Mouse (Mus musculus): ENCODE results near the gene Trpm3. TPM values are rescaled to one million over a fixed set of nuclear protein-coding genes. Genes with fewer than 3 reads are reported as not detected.

Gene Trpm3
- polyA plus RNA-seq, 1 experiment, result 0.05 TPM

DNA sequence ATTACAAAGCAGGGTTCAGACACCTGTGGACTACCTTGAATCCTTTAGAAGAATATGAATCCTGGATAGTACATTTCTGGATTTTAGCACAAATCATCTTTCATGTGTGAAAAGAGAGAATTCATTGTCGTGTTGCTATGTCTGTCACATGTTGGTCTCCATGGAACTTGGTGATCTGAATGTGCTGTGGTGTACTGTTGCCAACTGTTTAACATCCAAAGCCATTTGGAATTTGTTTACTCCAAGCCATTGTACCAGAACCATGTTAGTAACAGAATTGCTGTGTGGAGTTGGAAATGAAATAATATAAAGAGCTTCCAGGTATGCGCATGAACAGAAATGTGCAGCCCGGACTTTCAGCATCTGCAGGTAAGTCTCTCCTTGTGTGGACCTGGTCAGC lies 41.3 kb downstream of the Trpm3 start:
- Histone ChIP-seq H3K36me3 (ENCODE audit: control insufficient read depth, insufficient read depth) (no peaks in the 10 kb centered on the region), H3K79me3 (ENCODE audit: low read depth) (no peaks in the 10 kb centered on the region), H3ac (ENCODE audit: control insufficient read depth, insufficient read length, low read depth) (no peak overlapping the region), H3K4me3 (ENCODE audit: insufficient read depth, poor library complexity, severe bottlenecking) (no peak overlapping the region), H3K79me2 (ENCODE audit: control insufficient read depth, insufficient read depth) (no peaks in the 10 kb centered on the region), H3K27me3 (ENCODE audit: control insufficient read depth, insufficient read depth, insufficient read length) (no peaks in the 10 kb centered on the region)
- no peak for TF ChIP-seq CTCF (IDR thresholded peaks at IDR 0.05; ENCODE audit: control insufficient read depth, insufficient read depth, insufficient read length)
- TF ChIP-seq CEBPB (IDR thresholded peaks at IDR 0.05; ENCODE audit: low read depth), result no peak
- no peak for TF ChIP-seq MYOG (IDR thresholded peaks at IDR 0.05; ENCODE audit: control insufficient read depth, extremely low read depth, insufficient read length)
- no peak for TF ChIP-seq USF1 (IDR thresholded peaks at IDR 0.05; ENCODE audit: low read depth)
- no peak for TF ChIP-seq MYOD1 (IDR thresholded peaks at IDR 0.05; ENCODE audit: control insufficient read depth, insufficient read length, low read depth)
- TF ChIP-seq MAX (IDR thresholded peaks at IDR 0.05), result no peak
- TF ChIP-seq FOSL1 (IDR thresholded peaks at IDR 0.05; ENCODE audit: insufficient read depth, low read length, poor library complexity, severe bottlenecking), result no peak

GRCm38 (mm10) chr19:22189716-22190115 lies 50.9 kb downstream of the Trpm3 start:
- H3K4me3 ChIP-seq (ENCODE audit: insufficient read depth, poor library complexity, severe bottlenecking), result no peak overlapping the region
- no peaks in the 10 kb centered on the region for H3K79me3 ChIP-seq (ENCODE audit: low read depth)
- H3K79me2 ChIP-seq (ENCODE audit: control insufficient read depth, insufficient read depth), result no peaks in the 10 kb centered on the region
- H3ac ChIP-seq (ENCODE audit: control insufficient read depth, insufficient read length, low read depth), result no peak overlapping the region
- H3K36me3 ChIP-seq (ENCODE audit: control insufficient read depth, insufficient read depth), result no peaks in the 10 kb centered on the region
- TF ChIP-seq FOSL1 (IDR thresholded peaks at IDR 0.05; ENCODE audit: insufficient read depth, low read length, poor library complexity, severe bottlenecking) (no peak), CTCF (IDR thresholded peaks at IDR 0.05; ENCODE audit: control insufficient read depth, insufficient read depth, insufficient read length) (no peak), MAX (IDR thresholded peaks at IDR 0.05) (no peak), USF1 (IDR thresholded peaks at IDR 0.05; ENCODE audit: low read depth) (no peak), CEBPB (IDR thresholded peaks at IDR 0.05; ENCODE audit: low read depth) (no peak), MYOD1 (IDR thresholded peaks at IDR 0.05; ENCODE audit: control insufficient read depth, insufficient read length, low read depth) (no peak), MYOG (IDR thresholded peaks at IDR 0.05; ENCODE audit: control insufficient read depth, extremely low read depth, insufficient read length) (no peak)
- no peaks in the 10 kb centered on the region for H3K27me3 ChIP-seq (ENCODE audit: control insufficient read depth, insufficient read depth, insufficient read length)

- Histone ChIP-seq H3K27me3 (ENCODE audit: control insufficient read depth, insufficient read depth, insufficient read length) (no peaks in the 10 kb centered on the region), H3K36me3 (ENCODE audit: control insufficient read depth, insufficient read depth) (no peaks in the 10 kb centered on the region), H3ac (ENCODE audit: control insufficient read depth, insufficient read length, low read depth) (no peak overlapping the region), H3K79me2 (ENCODE audit: control insufficient read depth, insufficient read depth) (no peaks in the 10 kb centered on the region), H3K4me3 (ENCODE audit: insufficient read depth, poor library complexity, severe bottlenecking) (no peak overlapping the region), H3K79me3 (ENCODE audit: low read depth) (no peaks in the 10 kb centered on the region)
- TF ChIP-seq CEBPB (IDR thresholded peaks at IDR 0.05; ENCODE audit: low read depth) (no peak), MYOG (IDR thresholded peaks at IDR 0.05; ENCODE audit: control insufficient read depth, extremely low read depth, insufficient read length) (no peak), USF1 (IDR thresholded peaks at IDR 0.05; ENCODE audit: low read depth) (no peak), MYOD1 (IDR thresholded peaks at IDR 0.05; ENCODE audit: control insufficient read depth, insufficient read length, low read depth) (no peak), FOSL1 (IDR thresholded peaks at IDR 0.05; ENCODE audit: insufficient read depth, low read length, poor library complexity, severe bottlenecking) (no peak), CTCF (IDR thresholded peaks at IDR 0.05; ENCODE audit: control insufficient read depth, insufficient read depth, insufficient read length) (no peak), MAX (IDR thresholded peaks at IDR 0.05) (no peak)
Measured at GRCm38 (mm10) chr19:22222520-22222919, 83.7 kb downstream of the Trpm3 start.

DNA sequence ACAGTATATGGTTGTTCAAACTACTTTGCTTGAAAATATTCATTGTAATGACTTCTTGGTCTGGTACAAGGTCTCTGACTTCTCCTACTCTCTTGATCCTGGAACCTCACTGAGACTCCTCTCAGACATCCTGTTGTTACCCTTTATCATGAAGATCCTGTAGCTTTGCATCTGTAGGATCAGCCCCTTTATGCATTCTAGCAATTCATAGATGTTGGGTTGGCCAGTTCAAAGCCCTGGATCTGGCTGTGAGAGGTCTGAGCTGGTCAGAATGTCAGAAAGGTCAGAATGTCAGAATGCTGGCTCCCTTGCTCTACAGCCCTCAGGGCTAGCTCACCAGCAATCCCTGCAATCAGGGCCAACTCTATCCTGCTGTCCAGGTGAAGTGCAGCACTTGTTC lies 95.3 kb downstream of the Trpm3 start:
- Histone ChIP-seq H3K79me2 (ENCODE audit: control insufficient read depth, insufficient read depth) (no peaks in the 10 kb centered on the region), H3K4me3 (ENCODE audit: insufficient read depth, poor library complexity, severe bottlenecking) (no peak overlapping the region), H3ac (ENCODE audit: control insufficient read depth, insufficient read length, low read depth) (no peak overlapping the region), H3K27me3 (ENCODE audit: control insufficient read depth, insufficient read depth, insufficient read length) (no peaks in the 10 kb centered on the region), H3K36me3 (ENCODE audit: control insufficient read depth, insufficient read depth) (no peaks in the 10 kb centered on the region), H3K79me3 (ENCODE audit: low read depth) (no peaks in the 10 kb centered on the region)
- TF ChIP-seq CTCF (IDR thresholded peaks at IDR 0.05; ENCODE audit: control insufficient read depth, insufficient read depth, insufficient read length) (no peak), MYOD1 (IDR thresholded peaks at IDR 0.05; ENCODE audit: control insufficient read depth, insufficient read length, low read depth) (no peak), USF1 (IDR thresholded peaks at IDR 0.05; ENCODE audit: low read depth) (no peak), FOSL1 (IDR thresholded peaks at IDR 0.05; ENCODE audit: insufficient read depth, low read length, poor library complexity, severe bottlenecking) (no peak), CEBPB (IDR thresholded peaks at IDR 0.05; ENCODE audit: low read depth) (no peak), MAX (IDR thresholded peaks at IDR 0.05) (no peak), MYOG (IDR thresholded peaks at IDR 0.05; ENCODE audit: control insufficient read depth, extremely low read depth, insufficient read length) (no peak)

DNA sequence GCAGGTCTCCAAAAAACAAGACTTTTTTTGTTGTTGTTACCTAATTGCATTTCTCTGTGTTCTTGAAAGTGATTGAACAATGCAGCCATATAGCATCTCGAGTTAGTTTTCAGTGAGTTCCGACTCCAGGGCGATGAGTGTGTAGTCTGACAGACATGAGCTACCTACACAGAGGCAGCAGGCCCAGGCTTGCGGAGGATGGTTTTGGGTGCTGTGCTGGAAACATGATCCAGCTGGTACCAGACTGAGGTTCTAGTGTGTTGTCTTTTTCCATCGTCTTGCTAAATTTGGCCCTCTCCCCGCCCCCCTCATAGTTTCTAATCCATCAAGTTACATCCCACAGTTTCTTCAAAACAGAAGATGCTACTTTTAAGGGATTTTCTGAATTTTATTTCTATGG lies 110.2 kb downstream of the Trpm3 start:
- TF ChIP-seq MYOG (IDR thresholded peaks at IDR 0.05; ENCODE audit: control insufficient read depth, extremely low read depth, insufficient read length) (no peak), FOSL1 (IDR thresholded peaks at IDR 0.05; ENCODE audit: insufficient read depth, low read length, poor library complexity, severe bottlenecking) (no peak), CTCF (IDR thresholded peaks at IDR 0.05; ENCODE audit: control insufficient read depth, insufficient read depth, insufficient read length) (no peak), CEBPB (IDR thresholded peaks at IDR 0.05; ENCODE audit: low read depth) (no peak), USF1 (IDR thresholded peaks at IDR 0.05; ENCODE audit: low read depth) (no peak), MAX (IDR thresholded peaks at IDR 0.05) (no peak), MYOD1 (IDR thresholded peaks at IDR 0.05; ENCODE audit: control insufficient read depth, insufficient read length, low read depth) (no peak)
- no peaks in the 10 kb centered on the region for H3K27me3 ChIP-seq (ENCODE audit: control insufficient read depth, insufficient read depth, insufficient read length)
- no peaks in the 10 kb centered on the region for H3K79me2 ChIP-seq (ENCODE audit: control insufficient read depth, insufficient read depth)
- H3K36me3 ChIP-seq (ENCODE audit: control insufficient read depth, insufficient read depth), result no peaks in the 10 kb centered on the region
- no peaks in the 10 kb centered on the region for H3K79me3 ChIP-seq (ENCODE audit: low read depth)
- no peak overlapping the region for H3ac ChIP-seq (ENCODE audit: control insufficient read depth, insufficient read length, low read depth)
- no peak overlapping the region for H3K4me3 ChIP-seq (ENCODE audit: insufficient read depth, poor library complexity, severe bottlenecking)

GRCm38 (mm10) chr19:22272916-22273315 lies 134.1 kb downstream of the Trpm3 start:
- no peaks in the 10 kb centered on the region for H3K79me2 ChIP-seq (ENCODE audit: control insufficient read depth, insufficient read depth)
- no peak overlapping the region for H3ac ChIP-seq (ENCODE audit: control insufficient read depth, insufficient read length, low read depth)
- TF ChIP-seq USF1 (IDR thresholded peaks at IDR 0.05; ENCODE audit: low read depth) (no peak), CTCF (IDR thresholded peaks at IDR 0.05; ENCODE audit: control insufficient read depth, insufficient read depth, insufficient read length) (no peak), FOSL1 (IDR thresholded peaks at IDR 0.05; ENCODE audit: insufficient read depth, low read length, poor library complexity, severe bottlenecking) (no peak), MAX (IDR thresholded peaks at IDR 0.05) (no peak), MYOG (IDR thresholded peaks at IDR 0.05; ENCODE audit: control insufficient read depth, extremely low read depth, insufficient read length) (no peak), CEBPB (IDR thresholded peaks at IDR 0.05; ENCODE audit: low read depth) (no peak), MYOD1 (IDR thresholded peaks at IDR 0.05; ENCODE audit: control insufficient read depth, insufficient read length, low read depth) (no peak)
- H3K36me3 ChIP-seq (ENCODE audit: control insufficient read depth, insufficient read depth), result no peaks in the 10 kb centered on the region
- H3K79me3 ChIP-seq (ENCODE audit: low read depth), result no peaks in the 10 kb centered on the region
- H3K4me3 ChIP-seq (ENCODE audit: insufficient read depth, poor library complexity, severe bottlenecking), result no peak overlapping the region
- no peaks in the 10 kb centered on the region for H3K27me3 ChIP-seq (ENCODE audit: control insufficient read depth, insufficient read depth, insufficient read length)
